Comparison of ENCODE assay signal across 17 mouse cellular contexts in genomic region chr7:143265829-143266438, GRCm38 (mm10).
A peak's percentile ranks its signal among the peaks of the same experiment; 100 is the strongest.
DNase-seq lines count a peak whose midpoint lies in the region; ATAC-seq and TF ChIP-seq lines count a peak whose summit lies in the region.
"Had no signal": no experiment of that assay in that cellular context is flagged by ENCODE, and none has a peak within 500 bp of the region (broad histone marks: within the 10 kb centered on the region; RNA-seq: fewer than 3 reads in every experiment).

No protein-coding gene starts in this region.

- no peaks in the 10 kb centered on the region for H3K9me3 ChIP-seq in heart, embryonic 13.5 days
- no peaks in the 10 kb centered on the region for H3K9me3 ChIP-seq in embryonic facial prominence, embryonic 14.5 days (ENCODE audit: control insufficient read depth, low read length)
- H3K9me3 ChIP-seq in limb, embryonic 15.5 days = no peaks in the 10 kb centered on the region
- no peaks in the 10 kb centered on the region for H3K9me3 ChIP-seq in hindbrain, postnatal 0 days (ENCODE audit: low read length)
- H3K9me3 ChIP-seq: G1E; heart, embryonic 15.5 days; hindbrain, embryonic 15.5 days; neural tube, embryonic 13.5 days had no signal

- H3K4me1 ChIP-seq in heart, embryonic 13.5 days = peaks cover 69% of the 10 kb centered on the region
- peaks cover 50% of the 10 kb centered on the region for H3K4me1 ChIP-seq in embryonic facial prominence, embryonic 14.5 days (ENCODE audit: control insufficient read depth, insufficient read depth, low read length)
- H3K4me1 ChIP-seq in limb, embryonic 15.5 days = peaks cover 45% of the 10 kb centered on the region
- no peaks in the 10 kb centered on the region for H3K4me1 ChIP-seq in hindbrain, postnatal 0 days (ENCODE audit: insufficient read depth, low read length)

- WGBS in heart, embryonic 13.5 days = 52% methylated on average over 8 of the region's 8 CpGs
- 48% methylated on average over 8 of the region's 8 CpGs for WGBS in embryonic facial prominence, embryonic 14.5 days
- 43% methylated on average over 8 of the region's 8 CpGs for WGBS in limb, embryonic 15.5 days
- WGBS in hindbrain, postnatal 0 days = 43% methylated on average over 8 of the region's 8 CpGs

- intact Hi-C loops in heart, postnatal 10 days (cut with DNase I) = no loop called here
- intact Hi-C loops in left cerebral cortex, postnatal 14 days (cut with DNase I) = no loop called here

- no peaks in the 10 kb centered on the region for H3K27me3 ChIP-seq in heart, embryonic 13.5 days (replicated peaks)
- no peaks in the 10 kb centered on the region for H3K27me3 ChIP-seq in embryonic facial prominence, embryonic 14.5 days (replicated peaks; ENCODE audit: control insufficient read depth, insufficient read depth, low read length)
- no peaks in the 10 kb centered on the region for H3K27me3 ChIP-seq in limb, embryonic 15.5 days
- H3K27me3 ChIP-seq in hindbrain, postnatal 0 days (ENCODE audit: insufficient read depth, low read length) = no peaks in the 10 kb centered on the region
- H3K27me3 ChIP-seq: heart, embryonic 15.5 days; hindbrain, embryonic 15.5 days; neural tube, embryonic 13.5 days had no signal

- no peak for ATAC-seq in heart, embryonic 13.5 days (ENCODE audit: extremely low read depth, insufficient number of reproducible peaks, low FRiP score, low TSS enrichment)
- ATAC-seq in embryonic facial prominence, embryonic 14.5 days (ENCODE audit: low read depth) = peak; percentile 56
- no peak for ATAC-seq in limb, embryonic 15.5 days (ENCODE audit: insufficient number of reproducible peaks, low FRiP score, low TSS enrichment, low read depth)
- no peak for ATAC-seq in hindbrain, postnatal 0 days

- H3K4me2 ChIP-seq in heart, embryonic 13.5 days = no peak overlapping the region
- H3K4me2 ChIP-seq in embryonic facial prominence, embryonic 14.5 days (ENCODE audit: low read depth, low read length) = no peak overlapping the region
- H3K4me2 ChIP-seq in limb, embryonic 15.5 days = no peak overlapping the region
- H3K4me2 ChIP-seq in hindbrain, postnatal 0 days (ENCODE audit: low read depth, low read length) = no peak overlapping the region
- H3K4me2 ChIP-seq: heart, embryonic 15.5 days; hindbrain, embryonic 15.5 days; neural tube, embryonic 13.5 days had no signal

- no peak for TF ChIP-seq CTCF in brain, embryonic 14.5 days (IDR thresholded peaks at IDR 0.05; ENCODE audit: borderline replicate concordance, extremely low read depth, insufficient read depth, insufficient read length)
- TF ChIP-seq CTCF in hindbrain, postnatal 0 days (IDR thresholded peaks at IDR 0.05; ENCODE audit: low read depth) = no peak

- DNase-seq in heart, postnatal 10 days = no peak
- peak; percentile 2 for DNase-seq in brain, embryonic 14.5 days (ENCODE audit: low read depth)
- peak; percentile 57 for DNase-seq in embryonic facial prominence, embryonic 14.5 days (ENCODE audit: low spot score)
- no peak for DNase-seq in left cerebral cortex, postnatal 14 days (ENCODE audit: low spot score in 2 of 2)
- no peak for DNase-seq in hindbrain, postnatal 0 days (ENCODE audit: low spot score)
- no peak for DNase-seq in kidney, adult 8-10 months
- DNase-seq: adrenal gland, postnatal 14 days; cerebellum, adult 9-10 months; gastrocnemius, postnatal 10 days; spleen, adult 18-20 months had no signal

- H3K27ac ChIP-seq in heart, embryonic 13.5 days (replicated peaks) = peak overlapping the region; percentile 30
- peak overlapping the region; percentile 64 for H3K27ac ChIP-seq in embryonic facial prominence, embryonic 14.5 days (replicated peaks; ENCODE audit: low read depth, low read length)
- peak overlapping the region; percentile 55 for H3K27ac ChIP-seq in limb, embryonic 15.5 days
- no peak overlapping the region for H3K27ac ChIP-seq in hindbrain, postnatal 0 days
- H3K27ac ChIP-seq: heart, embryonic 15.5 days; hindbrain, embryonic 15.5 days; layer of hippocampus, adult 2 months; neural tube, embryonic 13.5 days had no signal

- no peak overlapping the region for H3K4me3 ChIP-seq in heart, embryonic 13.5 days
- no peak overlapping the region for H3K4me3 ChIP-seq in embryonic facial prominence, embryonic 14.5 days (ENCODE audit: low read depth, low read length)
- H3K4me3 ChIP-seq in limb, embryonic 15.5 days = no peak overlapping the region
- no peak overlapping the region for H3K4me3 ChIP-seq in hindbrain, postnatal 0 days (ENCODE audit: low read length)
- H3K4me3 ChIP-seq: heart, embryonic 15.5 days; hindbrain, embryonic 15.5 days; layer of hippocampus, adult 2 months; neural tube, embryonic 13.5 days had no signal

- H3K36me3 ChIP-seq in heart, embryonic 13.5 days = peaks cover 5% of the 10 kb centered on the region
- no peaks in the 10 kb centered on the region for H3K36me3 ChIP-seq in embryonic facial prominence, embryonic 14.5 days (ENCODE audit: control insufficient read depth, insufficient read depth, low read length)
- H3K36me3 ChIP-seq in limb, embryonic 15.5 days = no peaks in the 10 kb centered on the region
- no peaks in the 10 kb centered on the region for H3K36me3 ChIP-seq in hindbrain, postnatal 0 days (ENCODE audit: insufficient read depth, low read length)
- H3K36me3 ChIP-seq: heart, embryonic 15.5 days; hindbrain, embryonic 15.5 days; neural tube, embryonic 13.5 days had no signal

- peak overlapping the region; percentile 25; the same call in 1 of the 2 replicates for H3K9ac ChIP-seq in heart, embryonic 13.5 days
- no peak overlapping the region for H3K9ac ChIP-seq in embryonic facial prominence, embryonic 14.5 days (ENCODE audit: low read depth, low read length)
- no peak overlapping the region for H3K9ac ChIP-seq in limb, embryonic 15.5 days
- no peak overlapping the region for H3K9ac ChIP-seq in hindbrain, postnatal 0 days (replicated peaks; ENCODE audit: low read length)
- H3K9ac ChIP-seq: heart, embryonic 15.5 days; hindbrain, embryonic 15.5 days; neural tube, embryonic 13.5 days had no signal

- no peak for TF ChIP-seq POLR2A in brain, embryonic 14.5 days (IDR thresholded peaks at IDR 0.05; ENCODE audit: borderline replicate concordance, extremely low read depth, insufficient read depth, insufficient read length, poor library complexity, severe bottlenecking)

Comparison
In these comparisons a context has a peak if more than half of its experiments do, and no peak if none do; other contexts are left out.
1. DNase-seq: peak in brain, embryonic 14.5 days (single experiment) and embryonic facial prominence, embryonic 14.5 days (single experiment); none in heart, postnatal 10 days (0 of 2), left cerebral cortex, postnatal 14 days (0 of 2), hindbrain, postnatal 0 days (single experiment) and kidney, adult 8-10 months (0 of 2).